Mouse (Mus musculus) C2C12 (cell line): ENCODE measurements around the gene Gpd1. TPM values are rescaled to one million over a fixed set of nuclear protein-coding genes. Genes with fewer than 3 reads are reported as not detected.

Experiments used
- H3K27me3 ChIP-seq: one replicate; pipeline ENCODE4 v1.6.1; 2011; ENCODE audit not compliant: control insufficient read depth, insufficient read depth, insufficient read length
- H3K36me3 ChIP-seq: one replicate; pipeline ENCODE4 v1.6.1; 2011; ENCODE audit not compliant: control insufficient read depth, insufficient read depth
- H3K4me3 ChIP-seq: one replicate; pipeline ENCODE4 v1.5.1; 2011; ENCODE audit warnings: mild to moderate bottlenecking, control low read depth; ENCODE audit not compliant: poor library complexity, insufficient read depth, severe bottlenecking
- H3K79me2 ChIP-seq: one replicate; pipeline ENCODE4 v1.6.1; 2011; ENCODE audit not compliant: control insufficient read depth, insufficient read depth
- H3K79me3 ChIP-seq: one replicate; pipeline ENCODE4 v1.6.1; 2011; ENCODE audit warnings: low read depth, control low read depth
- H3ac ChIP-seq: one replicate; pipeline ENCODE3; 2011; ENCODE audit warnings: low read depth; ENCODE audit not compliant: control insufficient read depth, insufficient read length
- CEBPB ChIP-seq: IDR thresholded peaks from one replicate; pipeline ENCODE4 v1.6.1; 2011; ENCODE audit warnings: low read depth, mild to moderate bottlenecking, control low read depth, moderate library complexity
- CTCF ChIP-seq: IDR thresholded peaks from one replicate; pipeline ENCODE4 v1.5.1; 2011; ENCODE audit not compliant: control insufficient read depth, insufficient read depth, insufficient read length
- FOSL1 ChIP-seq: IDR thresholded peaks from one replicate; pipeline ENCODE4 v1.8.0; 2011; ENCODE audit warnings: mild to moderate bottlenecking, low read length; ENCODE audit not compliant: poor library complexity, insufficient read depth, severe bottlenecking
- MAX ChIP-seq: IDR thresholded peaks from one replicate; pipeline ENCODE4 v1.6.1; 2011; ENCODE audit warnings: mild to moderate bottlenecking, control low read depth
- MYOD1 ChIP-seq: IDR thresholded peaks from one replicate; pipeline ENCODE4 v1.6.1; 2011; ENCODE audit warnings: low read depth; ENCODE audit not compliant: control insufficient read depth, insufficient read length
- MYOG ChIP-seq: IDR thresholded peaks from one replicate; pipeline ENCODE4 v1.6.1; 2011; ENCODE audit not compliant: control insufficient read depth, insufficient read length; ENCODE audit errors: extremely low read depth
- USF1 ChIP-seq: IDR thresholded peaks from one replicate; pipeline ENCODE4 v1.6.1; 2011; ENCODE audit warnings: low read depth, mild to moderate bottlenecking, control low read depth, moderate library complexity
- polyA plus RNA-seq: library from polyadenylated mRNA; unstranded; fragments of >200 nt; fragmentation: generic; extraction: Trizol; gene quantifications from one replicate; pipeline ENCODE4 v1.2.1, GENCODE M21; 2012; ENCODE audit warnings: missing spikeins

Gene Gpd1
- polyA plus RNA-seq, 1 experiment, result 0.64 TPM

DNA sequence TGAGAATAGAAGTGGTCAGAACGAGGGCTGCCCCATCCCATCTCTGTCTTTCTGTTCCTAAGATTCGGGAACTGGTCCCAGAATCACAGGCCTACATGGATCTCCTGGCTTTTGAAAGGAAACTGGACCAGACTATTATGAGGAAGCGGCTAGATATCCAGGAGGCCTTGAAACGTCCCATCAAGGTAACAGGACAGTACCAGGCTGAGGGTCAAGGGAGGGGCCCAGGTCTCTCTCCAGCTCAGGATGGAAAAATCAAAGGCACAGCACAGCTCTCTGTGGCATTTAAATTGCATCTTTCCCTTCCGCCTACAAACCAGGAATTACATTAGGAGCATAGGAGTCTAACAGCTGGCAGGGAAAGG is 13.7 kb upstream of the Gpd1 start:
- TF ChIP-seq CTCF (no peak), FOSL1 (no peak), MAX (no peak), USF1 (no peak), CEBPB (no peak), MYOD1 (no peak), MYOG (no peak)
- Histone ChIP-seq H3K36me3 (peaks cover 50% of the 10 kb centered on the region), H3K79me3 (peaks cover 11% of the 10 kb centered on the region), H3K27me3 (no peaks in the 10 kb centered on the region), H3ac (no peak overlapping the region), H3K79me2 (peaks cover 43% of the 10 kb centered on the region), H3K4me3 (no peak overlapping the region)

DNA sequence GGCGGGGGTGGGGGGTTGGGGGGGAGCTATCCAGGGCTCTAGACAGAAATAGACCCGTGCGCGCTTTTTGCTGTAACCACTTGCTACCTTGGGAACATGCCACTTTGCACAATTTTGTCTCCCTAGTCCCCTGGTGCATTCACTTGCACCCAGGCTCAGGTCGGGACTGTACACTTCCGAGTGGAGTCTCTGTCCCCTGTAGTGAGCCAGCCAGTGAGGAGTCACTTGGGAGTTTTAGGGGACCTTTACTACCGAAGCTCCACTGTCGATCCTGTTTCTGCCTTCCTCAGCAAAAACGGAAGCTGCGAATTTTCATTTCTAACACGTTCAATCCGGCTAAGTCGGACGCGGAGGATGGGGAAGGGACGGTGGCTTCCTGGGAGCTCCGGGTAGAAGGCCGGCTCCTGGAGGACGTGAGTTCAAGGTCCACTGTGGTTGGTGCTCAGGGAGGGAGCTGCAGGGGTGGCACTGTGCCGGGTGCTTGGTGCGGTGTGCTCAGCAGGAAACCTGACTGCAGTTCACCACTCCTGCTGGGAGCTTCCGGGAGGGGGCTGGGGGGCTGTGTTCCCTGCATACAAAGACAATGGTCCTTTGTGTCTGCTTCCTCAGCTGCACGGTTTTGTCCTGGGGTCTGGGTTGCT is 13.2 kb upstream of the Gpd1 start:
- H3K4me3 ChIP-seq, result no peak overlapping the region
- H3ac ChIP-seq, result no peak overlapping the region
- peaks cover 11% of the 10 kb centered on the region for H3K79me3 ChIP-seq
- peaks cover 43% of the 10 kb centered on the region for H3K79me2 ChIP-seq
- TF ChIP-seq MYOD1 (no peak), MAX (no peak), FOSL1 (no peak), MYOG (no peak), CTCF (no peak), USF1 (no peak), CEBPB (no peak)
- H3K27me3 ChIP-seq, result no peaks in the 10 kb centered on the region
- peaks cover 55% of the 10 kb centered on the region for H3K36me3 ChIP-seq

DNA sequence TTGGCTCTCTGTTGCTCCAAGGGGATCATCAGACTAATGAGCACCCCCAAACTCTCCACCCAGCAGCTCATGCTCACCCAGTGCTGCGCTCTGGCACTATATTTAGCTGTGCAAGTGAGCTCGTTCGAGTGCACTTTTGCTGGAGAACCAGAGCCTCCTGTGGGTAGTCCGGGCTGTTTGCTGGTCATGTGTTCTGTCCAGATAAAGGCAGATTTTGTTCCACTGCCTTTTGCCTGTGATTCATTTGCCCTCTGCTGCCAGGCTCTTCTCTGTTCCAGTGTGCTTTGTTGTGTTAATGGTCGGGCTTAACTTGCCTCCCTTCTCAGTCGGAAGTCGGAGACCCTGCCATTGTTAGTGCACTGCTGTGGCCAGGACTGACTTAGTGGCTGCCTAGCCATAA is 12.4 kb upstream of the Gpd1 start:
- Histone ChIP-seq H3K36me3 (peaks cover 63% of the 10 kb centered on the region), H3K79me2 (peaks cover 43% of the 10 kb centered on the region), H3ac (no peak overlapping the region), H3K4me3 (no peak overlapping the region), H3K79me3 (peaks cover 11% of the 10 kb centered on the region), H3K27me3 (no peaks in the 10 kb centered on the region)
- no peak for TF ChIP-seq MYOG

DNA sequence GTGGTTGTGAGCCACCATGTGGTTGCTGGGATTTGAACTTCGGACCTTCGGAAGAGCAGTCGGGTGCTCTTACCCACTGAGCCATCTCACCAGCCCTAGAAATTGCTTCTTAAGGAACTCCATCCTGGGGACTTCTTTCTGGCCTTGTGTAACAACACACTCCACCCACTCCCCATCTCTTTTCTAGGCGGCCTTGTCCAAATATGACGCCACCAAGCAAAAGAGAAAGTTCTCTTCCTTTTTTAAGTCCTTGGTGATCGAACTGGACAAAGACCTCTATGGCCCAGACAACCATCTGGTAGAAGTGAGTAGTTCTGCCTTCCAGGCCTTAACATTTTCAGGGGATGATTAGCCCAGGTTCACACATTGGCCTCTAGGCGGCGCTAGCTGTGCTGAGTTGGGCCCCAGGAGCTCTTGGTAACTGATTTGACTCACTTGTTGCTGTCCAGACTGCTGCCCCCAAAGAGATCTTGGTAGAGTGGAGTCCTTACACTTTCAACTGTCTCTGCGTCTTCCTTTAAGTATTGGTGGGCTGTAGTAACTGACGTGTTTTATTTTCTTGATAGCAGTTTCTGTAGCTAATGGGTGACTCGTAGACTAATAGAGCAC is 11.8 kb upstream of the Gpd1 start, which contains the start of gene Gm17349:
Gene Gm17349 (minus strand): TSS at position 51 of the 609 bp plus-strand sequence.
- peaks cover 11% of the 10 kb centered on the region for H3K79me3 ChIP-seq
- H3K4me3 ChIP-seq, result no peak within 1 kb of the TSS
- H3K27me3 ChIP-seq, result no peaks in the 10 kb centered on the region
- H3K36me3 ChIP-seq, result peaks cover 69% of the 10 kb centered on the region
- no peak within 1 kb of the TSS for H3ac ChIP-seq
- H3K79me2 ChIP-seq, result peaks cover 39% of the 10 kb centered on the region
- TF ChIP-seq CEBPB (no peak), MYOD1 (no peak), CTCF (peak; percentile 76)

DNA sequence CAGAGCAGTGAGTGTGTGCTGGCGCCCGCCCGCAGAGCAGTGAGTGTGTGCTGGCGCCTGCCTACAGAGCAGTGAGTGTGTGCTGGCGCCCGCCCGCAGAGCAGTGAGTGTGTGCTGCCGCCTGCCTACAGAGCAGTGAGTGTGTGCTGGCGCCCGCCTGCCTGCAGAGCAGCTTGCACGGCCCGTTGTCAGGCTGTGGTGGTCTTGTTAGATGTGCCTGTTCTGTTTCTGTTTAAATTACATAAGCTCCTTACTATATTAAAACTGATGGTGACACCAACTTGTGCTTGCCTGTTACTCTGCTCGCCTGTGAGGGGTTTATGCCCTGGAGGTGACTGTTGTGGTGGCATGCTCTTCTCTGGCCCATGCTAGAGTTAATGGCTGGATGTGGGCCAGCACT is 9.1 kb upstream of the Gpd1 start:
- TF ChIP-seq CTCF (no peak), FOSL1 (no peak), USF1 (no peak), CEBPB (no peak), MYOG (no peak), MAX (no peak), MYOD1 (no peak)
- no peaks in the 10 kb centered on the region for H3K27me3 ChIP-seq
- peaks cover 13% of the 10 kb centered on the region for H3K79me2 ChIP-seq
- H3K79me3 ChIP-seq, result peaks cover 5% of the 10 kb centered on the region
- no peak overlapping the region for H3K4me3 ChIP-seq
- peaks cover 95% of the 10 kb centered on the region for H3K36me3 ChIP-seq
- H3ac ChIP-seq, result no peak overlapping the region

DNA sequence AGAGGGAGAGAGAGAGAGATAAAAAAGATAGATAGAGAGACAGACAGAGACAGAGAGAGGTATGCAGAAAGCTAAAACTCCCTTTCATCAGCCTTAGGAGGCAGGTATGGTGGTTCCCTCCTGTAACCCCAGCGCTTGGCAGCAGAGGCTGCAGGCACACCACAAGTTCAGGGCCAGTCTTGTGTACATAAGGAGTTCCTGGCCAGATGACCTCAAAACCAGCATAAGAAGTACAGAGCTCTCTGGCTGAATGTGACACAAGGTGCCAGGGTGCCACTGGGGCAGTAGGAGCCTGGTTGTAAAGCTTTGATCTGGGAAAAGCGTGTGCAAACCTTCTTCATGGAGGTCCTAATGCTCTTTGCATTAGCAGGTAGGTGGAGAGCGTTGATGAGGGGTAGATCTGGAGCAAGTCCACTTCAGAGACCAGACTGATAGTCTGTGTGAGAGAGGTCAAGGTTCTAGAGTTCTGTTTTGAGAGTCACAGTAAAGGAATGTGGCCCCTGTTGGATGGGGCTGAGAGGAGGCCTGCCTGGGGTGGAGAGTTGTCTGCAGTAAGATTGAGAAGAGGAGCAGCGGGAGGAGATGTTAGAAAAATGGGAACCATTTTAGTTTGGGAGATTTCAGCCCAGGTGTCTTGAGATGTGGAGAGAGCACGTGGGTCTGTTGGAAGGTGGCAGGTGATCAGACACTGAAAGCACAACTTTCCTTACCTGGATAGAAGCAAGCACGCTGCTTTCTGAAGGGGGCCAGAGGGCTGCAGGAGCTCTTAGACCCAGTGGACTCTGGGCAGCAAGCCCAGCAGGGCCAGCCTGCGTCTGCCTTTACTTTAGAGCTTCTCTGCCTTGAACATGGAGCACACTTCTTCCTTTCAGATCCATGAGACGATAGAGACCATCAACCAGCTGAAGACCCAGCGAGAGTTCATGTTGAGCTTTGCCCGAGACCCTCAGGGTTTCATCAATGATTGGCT is 6.8 kb upstream of the Gpd1 start:
- Histone ChIP-seq H3K4me3 (no peak overlapping the region), H3K36me3 (peaks cover 97% of the 10 kb centered on the region), H3K27me3 (no peaks in the 10 kb centered on the region), H3ac (no peak overlapping the region), H3K79me2 (no peaks in the 10 kb centered on the region), H3K79me3 (no peaks in the 10 kb centered on the region)
- TF ChIP-seq CTCF (no peak), MYOG (no peak), MYOD1 (no peak), CEBPB (no peak), FOSL1 (no peak), MAX (no peak), USF1 (no peak)
